Mouse (Mus musculus): Measurements from ENCODE around the gene 2210016L21Rik.
A peak's percentile ranks its signal among the peaks of the same experiment; 100 is the strongest.

The 2210016L21Rik gene

DNA sequence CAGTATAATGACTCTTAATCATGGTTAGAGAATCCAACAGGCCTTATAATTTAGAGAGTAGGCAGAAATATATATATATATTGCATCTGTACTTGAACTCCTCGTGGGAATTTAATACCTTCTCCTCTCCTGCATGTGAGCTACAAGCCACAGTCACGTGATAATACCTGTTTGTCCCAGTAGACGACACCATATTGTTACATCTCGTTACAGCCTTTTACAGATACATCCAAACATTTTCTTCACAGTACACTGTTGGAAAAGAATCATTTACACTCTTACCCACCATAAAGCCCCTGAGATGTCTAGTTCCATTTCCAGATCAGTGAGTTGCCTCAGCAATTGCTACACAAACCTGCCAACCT, 790 bp downstream of the 2210016L21Rik start:
- DNase-seq (ENCODE audit: low read depth, low spot score), result no peak

DNA sequence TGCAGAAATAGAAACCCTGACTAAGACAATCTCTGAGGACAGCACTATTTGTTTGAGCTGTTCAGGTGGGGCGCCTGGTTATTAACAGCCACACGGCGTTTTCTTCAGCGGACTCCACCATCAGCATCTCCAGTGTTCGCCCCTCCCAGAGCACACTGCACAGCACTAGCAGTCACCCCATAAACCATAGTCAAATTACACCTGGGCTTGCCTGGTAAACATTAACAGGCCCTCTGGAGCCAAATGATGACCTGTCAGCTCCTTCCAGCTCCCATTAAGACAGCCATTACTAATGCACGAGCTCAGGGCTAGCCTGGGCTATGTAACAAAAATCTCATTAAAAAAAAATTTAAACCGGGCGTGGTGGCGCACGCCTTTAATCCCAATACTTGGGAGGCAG, 3.1 kb downstream of the 2210016L21Rik start:
- no peak for DNase-seq (ENCODE audit: low read depth, low spot score)

DNA sequence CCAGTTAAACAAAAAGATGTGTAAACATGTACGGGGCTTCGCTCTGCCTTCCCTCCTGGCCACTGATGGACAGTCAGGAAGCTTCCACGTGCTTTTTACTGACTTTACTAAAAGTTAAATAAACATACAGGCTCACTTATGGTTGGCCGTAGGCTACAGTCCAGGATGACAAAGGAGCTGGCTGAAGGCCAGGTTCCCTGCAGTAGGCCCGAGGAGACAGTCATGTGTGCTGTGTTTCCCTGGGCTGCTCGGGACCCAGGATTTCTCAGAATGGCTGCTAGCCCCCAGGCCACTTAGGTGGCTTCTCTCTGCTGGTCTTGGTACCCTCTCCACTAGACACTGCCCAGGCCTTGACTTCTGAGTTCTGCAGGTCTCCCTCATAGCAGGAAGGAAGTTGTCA, 6.9 kb downstream of the 2210016L21Rik start:
- DNase-seq (ENCODE audit: low read depth, low spot score), result no peak

DNA sequence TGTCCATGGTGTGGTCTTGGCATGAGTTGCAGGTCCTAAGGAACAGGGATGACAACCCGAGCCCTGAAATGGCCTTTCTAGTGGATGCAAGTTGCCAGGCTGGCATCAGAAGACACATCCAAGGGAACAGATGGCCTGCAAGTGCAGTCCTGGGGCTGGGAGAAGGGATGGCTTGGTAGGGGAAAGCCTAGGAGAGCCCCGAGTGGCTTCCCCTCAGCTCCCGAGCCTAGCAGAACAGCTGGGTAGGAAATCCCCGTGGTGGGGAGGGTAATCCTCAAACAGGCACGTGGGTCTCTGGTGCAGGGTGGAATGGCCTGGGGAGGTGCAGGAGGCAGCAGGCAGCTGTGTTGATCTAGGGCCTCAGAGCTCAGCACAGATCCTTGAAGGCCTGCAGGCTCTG, 7.4 kb downstream of the 2210016L21Rik start:
- no peak for DNase-seq (ENCODE audit: low read depth, low spot score)

DNA sequence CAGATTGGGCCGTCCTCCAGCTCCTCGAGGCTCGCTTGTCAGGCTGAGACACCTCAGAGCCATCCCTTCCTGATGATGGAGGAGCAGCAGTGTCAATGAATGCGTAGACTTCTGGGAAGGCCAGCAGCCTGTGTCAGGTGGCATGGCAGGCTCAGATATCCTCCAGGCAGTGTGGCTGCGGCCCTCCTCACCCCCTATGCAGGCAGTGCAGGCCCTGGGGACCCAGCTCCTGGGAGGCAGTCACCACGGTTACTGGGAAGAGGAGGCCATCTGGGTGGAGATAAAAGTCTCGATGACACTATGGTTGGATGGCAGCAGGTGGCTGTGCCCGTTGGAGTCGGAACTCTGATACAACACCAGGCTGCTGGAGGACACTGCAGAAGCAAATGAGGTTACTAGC, 7.9 kb downstream of the 2210016L21Rik start:
- no peak for DNase-seq (ENCODE audit: low read depth, low spot score)

DNA sequence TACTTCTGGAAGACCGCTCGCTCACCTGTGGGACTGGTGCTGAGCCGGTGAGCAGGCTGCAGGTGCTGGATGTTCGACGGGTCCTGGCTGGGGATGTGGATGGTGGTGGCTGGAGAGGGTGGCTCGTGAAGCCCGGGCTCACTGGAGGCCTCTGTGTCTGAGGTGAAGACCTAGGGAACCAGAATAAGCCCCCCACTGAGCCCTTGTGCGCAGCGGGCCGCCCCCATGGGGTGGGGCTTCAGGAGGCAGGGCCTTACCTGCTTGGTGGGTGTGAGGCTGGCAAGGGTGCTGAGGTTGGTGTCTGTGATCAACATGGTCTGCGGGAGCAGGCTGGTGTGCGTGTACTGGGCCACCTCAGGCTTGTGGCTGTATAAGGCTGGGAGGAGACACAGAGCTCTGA, 8.7 kb downstream of the 2210016L21Rik start:
- DNase-seq (ENCODE audit: low read depth, low spot score), result no peak

DNA sequence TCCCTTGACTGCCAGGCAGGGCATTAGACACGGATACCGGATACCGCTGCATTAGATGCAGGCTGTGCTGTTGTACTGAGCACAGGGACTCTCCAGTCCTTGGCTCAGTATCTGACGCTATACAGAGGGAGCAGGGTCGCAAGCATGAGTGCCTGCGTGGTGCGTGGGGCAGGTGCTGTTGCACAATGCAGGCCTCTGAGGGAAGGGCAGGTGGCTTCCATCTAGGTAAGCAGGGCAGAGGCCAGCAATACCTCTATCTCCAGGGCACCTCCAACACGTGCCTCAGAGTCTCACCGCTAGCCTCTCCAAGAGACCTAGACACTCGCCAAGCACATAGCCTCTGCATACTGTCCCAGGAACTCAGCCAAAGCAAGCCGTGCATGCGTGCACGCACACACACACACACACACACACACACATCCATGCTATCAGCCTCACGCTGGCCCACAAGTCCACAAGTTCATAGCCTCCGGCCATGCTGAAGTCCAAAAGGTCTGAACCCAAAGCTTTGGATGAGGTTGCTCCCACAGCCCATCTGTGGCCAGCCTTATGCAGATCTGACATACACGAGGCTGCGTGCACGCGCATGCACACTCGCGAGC, 9.4 kb downstream of the 2210016L21Rik start:
- no peak for DNase-seq (ENCODE audit: low read depth, low spot score)

DNA sequence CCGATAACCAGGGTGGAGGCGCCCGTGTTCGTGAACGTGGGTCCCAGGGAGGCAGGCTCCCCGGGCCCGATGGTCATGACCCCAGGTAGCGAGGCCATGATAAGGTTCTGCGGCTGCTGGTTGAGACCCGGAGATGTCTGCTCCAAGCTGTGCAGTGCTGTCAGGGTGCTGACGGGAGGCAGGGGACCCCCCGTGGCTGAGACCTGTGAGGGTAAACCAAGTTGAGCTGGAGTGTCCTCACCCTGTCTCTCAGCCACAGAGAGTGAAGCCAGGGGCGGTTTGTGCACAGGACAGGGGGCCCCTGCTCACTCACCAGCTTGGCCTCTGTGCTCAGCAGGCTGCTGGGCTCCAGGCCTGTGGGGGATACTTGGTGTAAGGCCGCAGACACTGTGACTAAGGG, 11.4 kb downstream of the 2210016L21Rik start:
- DNase-seq (ENCODE audit: low read depth, low spot score), result no peak

DNA sequence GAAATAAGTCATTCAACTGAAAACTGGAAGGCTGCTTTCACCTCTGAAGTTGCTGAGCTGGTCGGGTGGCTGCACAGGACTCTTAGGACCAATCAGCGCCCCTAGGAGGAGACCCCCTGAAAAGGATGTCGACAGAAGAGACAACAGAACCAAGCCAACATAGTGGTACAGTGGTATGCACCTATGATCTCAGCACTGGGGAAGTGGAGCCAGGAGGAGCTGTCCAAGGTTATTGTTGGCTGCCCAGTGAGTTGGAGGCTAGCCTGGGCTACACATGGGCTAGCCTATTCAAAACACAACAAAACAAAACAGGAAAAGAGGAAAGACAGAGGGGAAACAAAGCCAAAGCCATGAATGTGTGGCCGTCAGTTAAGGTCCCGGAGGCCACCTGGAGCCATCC, 16.1 kb downstream of the 2210016L21Rik start:
- no peak for DNase-seq (ENCODE audit: low read depth, low spot score)

DNA sequence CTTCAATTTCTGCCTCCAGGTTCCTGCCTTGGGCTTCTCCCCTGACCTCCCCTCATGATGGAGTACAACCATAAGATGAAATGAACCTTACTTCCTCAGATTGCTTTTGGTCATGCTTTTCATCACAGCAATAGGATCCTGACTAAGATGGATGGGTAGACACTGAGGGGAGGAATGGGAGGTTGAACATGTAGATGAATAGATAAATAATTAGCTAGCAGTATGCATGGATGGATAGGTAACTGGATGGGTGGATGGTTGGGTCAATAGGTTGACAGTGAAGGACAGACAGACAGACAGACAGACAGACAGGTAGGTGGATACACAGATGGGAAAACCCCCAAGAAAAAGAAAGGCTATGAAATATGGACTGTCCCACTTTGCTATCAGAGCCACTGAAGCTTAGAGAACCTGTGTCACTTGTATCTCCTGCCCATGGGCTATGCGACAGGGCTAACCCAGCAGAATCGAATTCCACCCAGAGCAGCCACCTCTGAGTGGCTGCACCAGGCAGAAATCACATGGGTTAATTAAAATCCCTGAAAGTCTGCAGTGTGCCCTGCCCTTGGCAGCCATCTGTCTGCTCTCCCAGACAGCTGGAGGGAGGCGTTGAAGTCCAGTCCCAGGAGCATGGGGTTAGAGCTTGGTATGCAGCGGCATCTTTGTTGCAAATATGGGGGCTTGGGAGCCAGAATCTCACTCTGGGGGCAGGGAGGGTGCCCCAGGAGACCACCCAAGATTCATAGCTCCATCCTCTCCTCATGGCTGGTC, 19.8 kb downstream of the 2210016L21Rik start:
- DNase-seq (ENCODE audit: low read depth, low spot score), result no peak

DNA sequence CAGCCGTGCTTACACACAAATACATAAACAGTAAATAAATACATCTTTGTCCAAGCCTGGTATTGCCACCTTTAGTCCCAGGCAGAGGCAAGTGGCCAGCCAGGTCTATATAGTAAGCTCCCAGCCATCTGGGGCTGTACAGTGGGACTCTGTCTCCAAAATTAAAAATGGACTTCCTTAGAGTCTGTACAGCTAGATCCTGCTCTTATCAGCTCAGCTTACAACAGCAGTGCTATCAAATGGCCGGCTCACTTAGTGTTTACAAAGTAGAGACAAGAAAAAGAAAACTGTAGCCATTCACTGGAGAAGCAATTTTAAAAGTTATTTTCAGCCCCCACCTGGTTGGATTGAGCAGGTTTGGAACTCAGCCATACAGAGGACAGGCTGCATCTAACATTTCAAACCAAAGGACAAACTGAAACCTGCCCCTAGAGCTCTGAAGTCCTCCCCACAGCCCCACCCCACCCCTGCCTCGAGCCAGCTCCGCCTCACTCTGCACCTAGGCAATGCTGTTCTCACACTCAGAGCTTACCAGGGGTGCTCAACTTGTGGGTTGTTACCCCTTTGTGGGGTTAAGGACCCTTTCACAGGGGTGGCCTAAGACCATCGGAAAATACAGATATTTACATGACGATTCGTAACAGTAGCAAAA, 22.5 kb downstream of the 2210016L21Rik start:
- no peak for DNase-seq (ENCODE audit: low read depth, low spot score)

DNA sequence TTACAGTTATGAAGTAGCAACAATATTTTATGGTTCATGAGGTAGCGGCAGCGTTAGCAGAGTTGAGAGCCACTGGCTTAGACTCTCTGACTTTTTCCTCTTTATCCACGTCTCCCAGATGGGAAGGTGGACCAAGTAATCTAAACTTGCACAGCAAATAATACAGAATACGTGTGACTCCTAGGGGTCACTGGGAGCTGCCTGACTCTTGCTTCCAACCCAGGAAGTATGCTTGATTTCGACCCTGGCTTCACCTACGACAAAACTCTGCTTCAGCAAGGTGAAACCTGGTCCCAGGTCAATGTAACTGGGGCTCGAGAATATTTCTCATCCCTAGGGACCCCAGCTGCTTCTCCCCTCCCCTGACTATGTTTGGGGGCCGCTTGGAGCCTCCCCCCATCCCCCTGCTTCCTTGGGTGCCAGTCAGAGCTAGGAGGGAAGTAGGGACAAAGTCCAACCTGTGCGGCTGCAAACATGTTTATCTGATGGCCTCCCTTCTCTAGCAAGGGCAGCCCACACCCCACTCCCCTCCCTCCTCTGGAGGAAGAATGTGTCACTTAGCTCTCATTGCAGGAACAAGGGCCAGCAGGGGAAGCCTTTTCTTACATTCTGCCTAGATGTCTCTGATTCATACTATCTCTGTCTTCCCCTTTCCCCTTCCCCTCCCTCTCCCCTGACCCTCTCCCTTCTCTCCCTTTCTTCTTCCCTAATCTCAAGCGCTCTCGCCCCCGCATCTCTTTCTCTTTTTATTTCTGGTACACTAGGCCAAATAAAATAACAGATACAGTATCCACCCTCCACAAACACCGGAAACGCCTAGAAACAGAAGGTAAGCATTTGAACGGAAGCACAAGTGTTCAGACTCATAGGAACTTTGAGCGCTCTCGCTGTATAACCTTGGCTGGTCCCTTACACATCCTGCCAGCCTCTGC, 23.3 kb downstream of the 2210016L21Rik start:
- DNase-seq (ENCODE audit: low read depth, low spot score), result peak; percentile 16

DNA sequence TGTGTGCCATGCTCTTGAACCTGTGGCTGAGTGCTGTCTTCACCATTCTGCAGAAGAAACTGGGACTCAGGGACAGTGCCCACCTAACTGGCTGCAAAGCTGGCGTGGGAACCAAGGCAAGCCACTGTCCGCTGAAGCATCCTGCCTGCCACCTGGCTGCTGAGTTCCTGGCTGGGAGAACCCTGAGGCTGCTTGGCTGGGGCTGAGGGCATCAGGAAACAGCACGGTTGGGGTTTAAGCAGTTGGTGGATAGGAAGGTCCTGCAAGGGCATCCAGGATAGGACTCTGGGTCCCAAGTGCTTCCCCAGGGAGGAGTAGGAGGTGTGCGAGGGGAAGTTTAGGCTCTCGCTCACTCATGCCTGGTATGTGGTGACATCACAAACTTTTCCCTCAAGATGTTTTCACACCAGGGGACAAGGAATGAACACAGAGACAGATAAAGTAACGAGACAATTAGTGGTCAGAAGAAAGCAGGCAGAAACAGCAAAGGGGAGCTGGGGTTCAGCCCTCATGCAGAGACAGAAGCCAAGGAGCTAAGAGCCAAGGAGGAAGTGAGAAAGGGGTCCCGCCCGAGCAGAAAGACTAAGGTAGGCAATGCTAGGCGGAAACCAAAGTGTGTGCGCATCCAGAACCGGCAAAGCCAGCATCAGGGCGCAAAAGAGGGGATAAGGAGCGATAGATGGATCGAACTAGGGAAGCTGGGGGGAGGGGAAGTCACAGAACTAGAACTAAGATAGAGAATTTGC, 25.7 kb downstream of the 2210016L21Rik start:
- no peak for DNase-seq (ENCODE audit: low read depth, low spot score)

DNA sequence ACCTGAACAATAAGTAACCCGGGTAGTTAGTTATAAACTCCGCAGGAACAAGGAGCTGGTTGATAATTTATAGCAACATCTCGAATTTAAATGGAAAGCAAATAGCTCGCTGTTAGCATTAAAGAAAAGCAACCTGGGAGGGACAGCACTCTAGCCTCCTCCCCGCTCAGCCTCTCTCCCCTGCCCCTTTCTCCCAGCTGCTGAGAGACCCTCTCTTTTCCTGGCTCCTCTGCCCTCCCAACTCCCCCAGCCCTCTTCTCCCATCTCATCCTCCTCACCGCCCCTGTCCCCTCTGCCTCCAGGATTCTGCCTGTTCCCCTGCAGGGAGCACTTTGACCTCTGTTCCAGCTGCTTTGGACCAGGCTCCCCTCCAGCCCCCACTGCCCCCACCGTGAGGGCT, 26.7 kb downstream of the 2210016L21Rik start:
- DNase-seq (ENCODE audit: low read depth, low spot score), result no peak

DNA sequence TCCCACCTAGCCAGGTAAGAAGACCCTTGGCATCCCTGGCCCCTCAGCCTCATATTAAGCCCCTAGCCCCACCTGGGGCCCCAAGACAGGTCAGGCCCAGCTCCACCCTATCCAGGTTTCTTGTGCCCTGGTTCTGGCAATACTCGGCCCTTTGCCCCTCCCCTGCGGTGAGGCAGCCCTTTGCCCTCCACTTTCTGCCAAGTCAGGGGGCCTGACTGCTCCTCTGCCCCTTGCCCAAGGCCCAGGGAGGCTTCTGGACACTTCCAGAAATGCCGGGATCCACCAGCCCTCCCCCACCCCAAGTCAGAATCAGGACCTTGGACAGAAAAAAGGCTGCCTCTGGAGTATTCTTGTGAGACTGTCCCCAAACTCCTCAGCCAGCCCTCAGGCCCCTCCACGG, 27.1 kb downstream of the 2210016L21Rik start:
- no peak for DNase-seq (ENCODE audit: low read depth, low spot score)

DNA sequence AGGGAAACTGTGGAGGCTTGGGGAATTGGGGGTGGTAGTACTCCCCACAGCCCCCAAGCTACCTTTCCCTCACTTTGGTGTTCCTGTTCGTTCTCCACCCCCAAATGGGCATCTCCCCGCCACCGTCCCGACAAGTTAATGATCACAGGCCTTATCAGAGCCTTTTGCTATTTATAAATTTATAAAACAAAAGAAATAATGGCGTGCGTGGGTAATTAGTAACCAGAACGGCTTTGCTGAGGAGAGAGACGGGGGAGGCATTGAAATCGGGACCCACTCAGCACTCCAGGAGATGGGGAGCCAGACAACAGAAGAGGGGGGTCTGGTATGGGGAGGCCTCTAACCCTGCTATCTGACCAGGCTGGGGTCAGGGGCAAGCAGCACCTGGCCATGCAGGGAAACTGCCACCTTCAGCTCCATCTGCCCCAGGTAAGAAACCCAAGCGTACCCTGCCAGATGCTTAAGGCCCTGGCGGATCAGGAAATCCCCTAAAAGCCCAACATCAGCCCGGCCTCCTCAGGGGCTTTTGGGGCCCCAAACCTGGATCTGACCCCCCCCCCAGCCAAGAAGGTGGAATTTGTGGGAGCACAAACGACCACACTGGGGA, 27.8 kb downstream of the 2210016L21Rik start:
- DNase-seq (ENCODE audit: low read depth, low spot score), result no peak

DNA sequence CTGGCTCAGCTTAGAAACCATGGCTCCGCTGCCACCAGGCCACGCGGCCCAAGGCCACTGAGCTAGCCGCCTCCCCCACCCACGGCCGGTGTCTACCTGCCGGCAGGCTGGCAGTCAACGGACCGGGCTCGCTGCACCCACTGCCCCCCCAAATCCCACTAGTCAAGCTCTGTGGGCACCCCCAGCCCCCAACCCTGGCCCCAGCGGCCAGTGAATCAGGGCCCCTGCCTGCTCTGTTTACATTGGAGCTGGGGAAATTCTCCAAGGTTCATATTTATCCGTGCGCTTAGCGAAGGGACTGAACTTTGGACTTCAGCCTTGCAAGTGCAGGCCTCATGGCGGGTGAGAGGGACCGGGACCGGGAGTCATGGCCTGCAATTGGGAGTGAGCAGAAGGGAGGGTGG, 28.9 kb downstream of the 2210016L21Rik start, which contains the start of gene Hnf1a:
Gene Hnf1a (minus strand): TSS at position 271 of the 404 bp plus-strand sequence.
- DNase-seq (ENCODE audit: low read depth, low spot score), result no peak

DNA sequence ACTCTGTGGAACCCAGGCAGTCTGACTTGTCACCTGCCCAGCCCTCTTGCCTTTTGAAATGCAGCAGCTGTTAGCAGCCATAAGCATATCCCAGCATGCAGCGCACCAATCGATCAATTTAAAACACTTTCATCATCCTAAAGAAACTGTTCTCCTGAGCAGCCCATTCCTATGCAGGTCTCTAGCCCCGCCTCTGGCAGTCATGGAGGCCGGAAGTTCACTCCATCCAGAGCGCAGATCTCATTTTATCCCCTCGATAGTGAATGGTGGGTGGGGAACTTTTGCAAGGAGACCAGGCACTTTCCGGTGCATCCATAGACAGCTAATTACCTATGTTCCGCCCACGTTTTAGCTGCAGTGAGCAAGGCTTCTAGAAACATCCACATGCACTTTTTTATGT, 30.2 kb downstream of the 2210016L21Rik start:
- DNase-seq (ENCODE audit: low read depth, low spot score), result no peak

DNA sequence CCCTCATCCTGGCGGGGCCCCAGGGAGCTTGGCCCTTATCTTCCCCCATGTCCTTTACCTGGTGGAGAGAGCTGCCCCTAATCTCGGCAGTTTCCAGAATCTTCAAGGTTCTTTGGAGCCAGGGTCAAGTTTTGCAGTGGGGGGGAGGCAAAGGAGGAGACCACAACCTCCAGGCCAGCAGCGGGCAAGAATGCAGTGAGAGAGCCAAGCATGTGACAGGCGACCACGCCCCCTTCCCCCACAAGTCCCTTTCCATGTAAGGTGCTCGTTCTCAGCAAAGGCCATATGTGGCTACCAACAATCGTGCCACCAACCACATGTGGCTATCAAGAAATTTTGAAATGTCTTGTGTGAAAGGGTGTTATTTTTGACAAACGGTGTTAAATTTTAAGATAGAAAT, 31.2 kb downstream of the 2210016L21Rik start:
- DNase-seq (ENCODE audit: low read depth, low spot score), result no peak

DNA sequence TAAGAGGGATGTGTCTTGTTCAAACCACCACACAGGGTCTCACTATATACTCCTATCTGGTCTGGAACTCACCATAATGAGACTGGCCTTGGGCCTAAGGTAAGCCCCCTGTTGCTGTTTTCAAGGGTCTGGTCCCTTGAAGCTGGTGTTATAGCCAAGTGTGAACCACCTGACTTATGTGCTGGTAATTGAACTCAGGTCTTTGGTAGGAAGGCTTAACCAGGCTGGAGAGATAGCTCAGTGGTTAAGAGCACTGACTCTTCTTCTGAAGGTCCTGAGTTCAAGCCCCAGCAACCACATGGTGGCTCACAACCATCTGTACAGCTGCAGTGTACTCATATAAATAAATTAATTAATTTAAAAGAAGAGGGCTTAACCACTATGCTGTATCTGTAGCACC, 35.0 kb downstream of the 2210016L21Rik start:
- no peak for DNase-seq (ENCODE audit: low read depth, low spot score)

DNA sequence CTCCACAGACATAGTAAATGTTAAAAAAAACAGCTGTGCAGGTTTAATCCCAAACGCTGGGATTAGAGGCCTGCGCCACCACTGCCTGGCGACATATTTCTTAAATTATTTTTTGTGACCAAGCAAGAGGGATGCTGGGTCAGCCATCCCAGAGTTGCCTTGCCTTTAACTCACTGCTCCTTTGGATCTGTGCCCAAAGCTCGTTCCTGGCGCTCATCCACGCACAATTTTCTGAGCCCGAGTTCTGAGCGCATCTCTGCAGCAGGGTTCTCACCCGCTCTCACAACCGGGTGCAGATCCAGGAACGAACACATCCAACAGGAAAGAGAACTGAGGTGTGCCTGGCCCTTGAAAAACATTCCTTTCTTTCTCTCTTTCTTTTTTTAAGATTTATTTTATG, 36.5 kb downstream of the 2210016L21Rik start:
- no peak for DNase-seq (ENCODE audit: low read depth, low spot score)

All from CD4-positive, CD25-positive, alpha-beta regulatory T cell, adult 2 months (primary cell).